Mouse (Mus musculus) C2C12 (cell line): ENCODE results near the gene Csnk1g1.

Source experiments
- CEBPB ChIP-seq: IDR thresholded peaks from one replicate; pipeline ENCODE4 v1.6.1; 2011; ENCODE audit warnings: low read depth, mild to moderate bottlenecking, control low read depth, moderate library complexity
- CTCF ChIP-seq: IDR thresholded peaks from one replicate; pipeline ENCODE4 v1.5.1; 2011; ENCODE audit not compliant: control insufficient read depth, insufficient read depth, insufficient read length
- MAX ChIP-seq: IDR thresholded peaks from one replicate; pipeline ENCODE4 v1.6.1; 2011; ENCODE audit warnings: mild to moderate bottlenecking, control low read depth
- MYOG ChIP-seq: IDR thresholded peaks from one replicate; pipeline ENCODE4 v1.6.1; 2011; ENCODE audit not compliant: control insufficient read depth, insufficient read length; ENCODE audit errors: extremely low read depth

DNA sequence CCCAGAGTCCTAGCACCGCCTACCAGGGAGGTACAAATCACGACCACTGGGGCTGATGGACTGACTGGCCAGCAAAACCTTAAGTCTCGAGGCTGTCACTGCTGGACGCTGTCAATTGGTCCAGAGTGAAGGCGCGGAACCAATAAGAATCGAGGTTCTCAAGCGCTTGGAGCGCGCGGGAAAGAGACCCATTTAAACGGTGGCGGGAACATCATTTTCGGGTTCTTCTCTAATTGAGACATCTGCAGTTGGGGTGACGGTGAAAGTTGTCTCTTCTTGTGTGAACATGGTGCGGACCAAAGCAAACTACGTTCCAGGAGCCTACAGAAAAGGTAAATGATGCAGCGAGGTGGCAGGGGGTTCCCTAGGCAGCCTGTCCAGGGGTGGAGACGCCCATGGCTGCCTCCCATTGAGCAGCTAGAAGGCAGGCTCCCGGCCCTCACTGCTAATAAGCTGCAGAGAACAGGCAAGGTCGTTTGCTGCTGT is 18.5 kb upstream of the Csnk1g1 start, which contains the start of gene Pclaf:
- TF ChIP-seq CTCF (no peak), CEBPB (no peak), MYOG (no peak), MAX (peak; percentile 10)
